Mouse (Mus musculus) gastrocnemius, adult 2 months (tissue): ENCODE data around the gene Lexm. TPM values are rescaled to one million over a fixed set of nuclear protein-coding genes. Genes with fewer than 3 reads are reported as not detected.

Experiments
- DNase-seq: peaks from one replicate; pipeline ENCODE4 v3.0.0; 2022
- H3K27ac ChIP-seq: fragments of 200-600 bp; 2 replicates; pipeline ENCODE4 v1.8.1; 2022; ENCODE audit warnings: mild to moderate bottlenecking
- H3K4me3 ChIP-seq: fragments of 200-600 bp; 2 replicates; pipeline ENCODE4 v1.8.1; 2022; ENCODE audit warnings: mild to moderate bottlenecking, moderate library complexity
- CTCF ChIP-seq: fragments of 200-600 bp; IDR thresholded peaks from 2 replicates; pipeline ENCODE4 v1.8.1; 2022; ENCODE audit warnings: antibody characterized with exemption, mild to moderate bottlenecking, moderate library complexity
- intact Hi-C: fragments of 180-260 bp; cut with DNase I; formaldehyde crosslinking; loops from one replicate; pipeline ENCODE4 v1.15.1; 2025
- total RNA-seq, 2 experiments: library from RNA; stranded (reverse); gene quantifications; 2 replicates each; pipeline ENCODE4 v1.2.3; 2021

The Lexm gene
- total RNA-seq, 2 experiments from 2014 or later = not detected

DNA sequence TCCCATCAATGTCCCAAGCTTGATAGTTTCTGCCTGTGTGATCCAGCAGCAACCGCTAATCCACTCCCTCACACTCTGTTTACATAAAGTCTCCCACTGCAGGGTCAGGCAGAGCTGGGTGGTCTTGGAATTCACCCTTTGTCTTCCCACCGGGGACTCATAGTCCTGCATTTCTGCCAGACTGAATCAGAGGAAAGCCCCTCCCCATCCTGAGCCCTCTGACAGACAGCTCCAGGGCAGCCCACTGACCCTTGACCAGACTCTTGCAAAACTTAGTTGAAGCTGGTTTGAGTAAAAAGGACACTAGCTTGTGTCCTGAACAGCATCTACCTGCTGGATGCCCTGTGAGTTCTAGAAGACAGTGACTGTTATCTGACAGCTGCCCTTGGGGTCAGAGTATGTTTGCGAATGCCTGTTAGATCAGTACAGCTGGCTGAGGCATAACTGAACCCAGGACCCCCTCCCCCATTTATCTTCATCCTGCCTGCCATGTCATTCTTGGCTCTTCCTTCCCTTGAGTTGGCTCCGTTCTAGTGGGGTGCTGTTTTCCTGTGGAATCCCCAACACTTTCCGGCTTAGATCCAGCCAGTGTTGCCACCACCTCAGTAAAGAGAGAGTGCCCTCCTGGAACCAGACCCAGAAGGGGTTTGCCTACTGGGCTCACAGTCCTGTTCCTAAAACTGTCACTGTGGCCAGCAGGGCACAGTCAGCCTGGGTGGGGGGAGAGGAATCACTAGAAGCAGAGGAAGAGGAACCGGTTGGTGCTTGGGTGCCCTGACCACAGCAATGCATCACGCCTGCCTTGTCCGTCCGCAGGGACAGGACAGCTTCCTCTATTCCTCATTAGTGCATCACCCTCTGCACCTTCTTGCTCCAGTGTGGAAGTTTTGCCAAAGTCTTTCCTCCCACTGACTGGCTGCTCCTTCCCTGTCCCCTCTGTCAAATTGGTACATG lies 53.9 kb downstream of the Lexm start:
- no peak for TF ChIP-seq CTCF
- Histone ChIP-seq H3K27ac (no peak overlapping the region), H3K4me3 (peak overlapping the region; percentile 89)
- intact Hi-C loops = no loop called here
- no peak for DNase-seq

DNA sequence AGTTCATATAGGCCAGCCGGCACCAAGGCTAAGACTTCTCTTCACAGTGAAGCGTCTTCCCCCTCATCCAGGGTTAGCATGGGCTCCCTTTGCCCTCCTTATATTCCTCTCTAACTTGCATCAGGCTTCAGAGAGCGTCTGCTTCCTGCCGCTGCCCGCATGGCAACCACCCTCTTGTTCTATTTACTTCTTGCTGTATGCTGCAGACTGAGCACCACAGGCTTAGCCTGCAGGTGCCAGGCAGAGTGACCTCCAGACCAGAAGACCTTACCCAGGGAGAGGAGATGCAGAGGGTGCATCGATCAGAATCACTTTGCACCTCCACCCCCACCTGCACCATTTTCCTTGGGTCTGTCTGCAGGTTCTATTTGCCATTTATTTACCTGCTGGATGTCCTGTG lies 55.0 kb downstream of the Lexm start:
- intact Hi-C loops = no loop called here

DNA sequence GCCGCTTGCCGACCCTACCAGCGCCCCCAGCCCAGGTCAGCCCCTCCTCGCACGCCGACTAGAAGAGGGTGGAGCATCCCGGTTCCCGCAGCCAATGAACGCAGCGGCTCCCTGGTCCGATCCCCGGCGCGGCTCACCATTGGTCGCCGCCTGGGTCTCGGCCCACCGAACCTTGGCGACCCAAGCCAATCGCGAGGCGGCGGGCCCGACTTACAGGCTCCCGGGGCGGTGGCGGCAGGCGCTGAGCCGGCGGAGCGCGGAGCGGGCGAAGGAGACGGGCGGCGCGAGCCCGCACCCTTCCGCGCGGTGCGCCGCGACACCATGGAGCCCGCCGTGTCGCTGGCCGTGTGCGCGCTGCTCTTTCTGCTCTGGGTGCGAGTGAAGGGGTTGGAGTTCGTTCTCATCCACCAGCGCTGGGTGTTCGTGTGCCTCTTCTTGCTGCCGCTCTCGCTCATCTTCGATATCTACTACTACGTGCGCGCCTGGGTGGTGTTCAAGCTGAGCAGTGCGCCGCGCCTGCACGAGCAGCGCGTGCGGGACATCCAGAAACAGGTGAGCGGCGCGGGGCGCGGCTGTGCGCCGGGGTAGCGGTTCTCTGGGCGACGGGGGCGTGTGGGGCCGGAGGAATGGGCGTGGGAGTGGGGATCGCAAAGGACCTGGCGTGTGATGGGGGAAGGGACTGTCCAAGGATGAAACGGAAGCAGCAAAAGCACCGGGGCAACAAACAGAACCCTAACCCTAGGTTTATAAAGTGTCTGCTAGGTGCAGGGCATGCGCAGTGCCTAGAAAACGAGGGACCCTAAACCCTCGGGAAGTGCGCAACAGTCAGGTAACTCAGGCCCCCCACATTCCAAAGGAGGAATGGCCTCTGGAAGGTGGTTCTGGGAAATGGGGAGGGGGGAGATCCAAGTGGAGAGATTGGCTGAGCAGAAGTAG lies 55.9 kb downstream of the Lexm start, which contains the start of gene Dhcr24:
Gene Dhcr24 (plus strand): TSS at position 193 of the 936 bp plus-strand sequence.
- peak; percentile 96 for DNase-seq
- TF ChIP-seq CTCF = no peak
- intact Hi-C loops = no loop called here
- H3K27ac ChIP-seq = peak within 1 kb of the TSS; percentile 75
- peak within 1 kb of the TSS; percentile 89 for H3K4me3 ChIP-seq

More for the DNA sequence above, 55.0 kb downstream of the Lexm start:
- no peak for TF ChIP-seq CTCF
- no peak overlapping the region for H3K27ac ChIP-seq
- peak overlapping the region; percentile 89 for H3K4me3 ChIP-seq
- no peak for DNase-seq

DNA sequence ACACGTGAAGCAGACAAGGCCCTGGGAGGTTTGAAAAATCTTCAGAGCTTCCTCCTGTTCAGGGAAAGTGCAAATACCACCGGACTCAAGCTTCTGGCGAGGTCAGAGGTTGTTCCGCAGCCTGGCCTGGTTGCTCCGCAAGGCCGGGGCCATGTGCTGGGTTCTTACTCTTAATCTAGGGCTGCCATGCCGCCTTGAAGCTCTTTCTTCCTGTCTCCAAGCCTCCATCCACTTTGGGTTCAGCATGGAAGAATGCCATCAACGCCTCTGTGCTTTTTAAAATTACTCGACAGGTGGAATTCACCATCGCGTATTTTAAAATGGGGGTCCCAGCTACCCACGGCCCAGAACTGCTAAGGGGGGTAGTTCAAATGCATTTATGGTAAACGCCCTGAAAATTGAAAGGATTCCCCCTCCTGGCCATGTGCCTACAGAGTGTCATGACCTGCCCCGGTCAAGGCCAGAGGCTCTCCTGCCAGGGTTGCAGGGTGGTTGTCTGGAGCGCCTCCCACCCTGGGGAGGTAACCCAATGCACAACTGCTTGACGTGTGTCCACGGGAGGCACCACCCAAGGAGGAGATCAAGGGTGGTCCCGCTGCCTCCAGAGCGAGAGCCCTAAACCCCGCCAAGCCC lies 56.7 kb downstream of the Lexm start:
- intact Hi-C loops = no loop called here
- no peak for TF ChIP-seq CTCF
- Histone ChIP-seq H3K27ac (peak overlapping the region; percentile 48), H3K4me3 (peak overlapping the region; percentile 89)
- no peak for DNase-seq

DNA sequence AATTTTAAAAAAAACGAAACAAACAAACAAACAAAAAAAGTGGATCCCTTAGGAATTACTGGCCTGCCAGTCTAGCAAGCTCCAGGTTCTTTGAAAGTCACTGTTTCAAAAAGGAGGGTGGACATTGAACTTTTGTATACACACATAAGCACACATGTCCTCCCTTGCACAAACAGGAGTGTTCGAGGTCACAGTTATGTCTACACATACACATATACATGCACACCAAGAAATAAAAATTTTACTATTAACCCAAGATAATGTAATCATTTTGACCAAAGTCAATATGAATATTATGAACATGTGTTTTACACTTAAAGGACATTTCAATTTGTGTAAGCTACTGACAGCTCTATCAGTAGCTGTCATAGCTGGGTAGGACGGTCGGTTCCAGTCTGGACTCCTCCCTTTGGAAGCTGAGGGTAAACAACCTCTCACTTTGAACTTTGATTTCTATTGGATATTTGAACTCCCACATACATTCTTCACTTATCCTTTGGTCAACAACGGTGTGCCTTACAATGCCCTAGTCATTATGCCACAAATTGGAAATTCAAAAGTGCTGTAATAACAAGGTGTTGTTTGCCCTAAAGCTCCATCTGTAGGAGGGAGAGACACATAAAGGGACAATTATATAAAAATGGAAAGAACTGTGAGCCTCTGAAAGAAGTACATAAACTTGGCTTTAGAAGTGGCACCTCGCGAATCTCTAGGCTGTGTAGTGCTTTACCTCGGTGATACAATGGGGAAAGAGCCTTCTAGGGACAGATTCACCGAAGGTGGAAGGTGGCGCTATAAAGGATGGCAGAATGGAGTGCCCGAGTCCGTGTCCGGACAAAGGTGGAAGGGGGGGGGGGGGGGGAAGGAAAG lies 57.5 kb downstream of the Lexm start:
- DNase-seq = no peak
- no peak overlapping the region; the same call in 1 of the 2 replicates for H3K4me3 ChIP-seq
- intact Hi-C loops = no loop called here
- no peak overlapping the region for H3K27ac ChIP-seq
- no peak for TF ChIP-seq CTCF

DNA sequence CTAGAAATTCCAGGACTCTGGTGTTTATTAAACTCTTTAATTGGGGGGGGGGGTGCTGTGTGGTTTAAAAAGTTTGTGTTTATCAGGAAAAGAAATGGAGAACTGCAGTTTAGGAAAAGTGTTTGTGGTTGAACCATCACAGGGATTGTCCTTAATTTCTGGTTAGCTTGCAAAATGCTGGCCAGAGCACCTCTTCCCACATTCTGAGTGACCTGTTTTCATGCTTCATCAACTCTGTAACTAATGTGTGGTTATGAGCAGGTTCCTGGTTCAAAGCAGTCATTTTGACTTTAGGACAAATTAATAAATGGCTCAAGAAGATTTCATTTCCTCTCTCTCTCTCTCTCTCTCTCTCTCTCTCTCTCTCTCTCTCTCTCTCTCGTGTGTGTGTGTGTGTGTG lies 59.1 kb downstream of the Lexm start:
- no peak for DNase-seq
- no peak overlapping the region for H3K27ac ChIP-seq
- H3K4me3 ChIP-seq = no peak overlapping the region
- no peak for TF ChIP-seq CTCF
- intact Hi-C loops = no loop called here

DNA sequence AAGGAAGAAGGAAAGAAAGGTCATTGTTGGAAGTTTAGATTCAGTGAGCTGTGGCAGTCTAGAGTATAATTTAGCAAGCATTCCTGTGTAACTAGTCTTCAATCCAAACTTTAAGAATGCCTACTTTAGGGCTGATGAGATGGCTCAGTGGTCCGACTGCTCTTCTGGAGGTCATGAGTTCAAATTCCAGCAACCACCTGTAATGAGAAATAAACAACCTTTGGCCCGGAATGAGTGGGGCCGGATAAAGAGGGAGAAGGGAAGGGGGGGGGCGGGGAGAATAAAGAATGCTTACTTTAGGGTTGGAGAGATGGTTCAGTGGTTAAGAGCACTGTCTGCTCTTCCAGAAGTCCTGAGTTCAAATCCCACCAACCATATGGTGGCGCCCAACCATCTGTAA lies 59.8 kb downstream of the Lexm start:
- Histone ChIP-seq H3K4me3 (no peak overlapping the region), H3K27ac (no peak overlapping the region)
- no peak for DNase-seq
- intact Hi-C loops = no loop called here
- no peak for TF ChIP-seq CTCF

DNA sequence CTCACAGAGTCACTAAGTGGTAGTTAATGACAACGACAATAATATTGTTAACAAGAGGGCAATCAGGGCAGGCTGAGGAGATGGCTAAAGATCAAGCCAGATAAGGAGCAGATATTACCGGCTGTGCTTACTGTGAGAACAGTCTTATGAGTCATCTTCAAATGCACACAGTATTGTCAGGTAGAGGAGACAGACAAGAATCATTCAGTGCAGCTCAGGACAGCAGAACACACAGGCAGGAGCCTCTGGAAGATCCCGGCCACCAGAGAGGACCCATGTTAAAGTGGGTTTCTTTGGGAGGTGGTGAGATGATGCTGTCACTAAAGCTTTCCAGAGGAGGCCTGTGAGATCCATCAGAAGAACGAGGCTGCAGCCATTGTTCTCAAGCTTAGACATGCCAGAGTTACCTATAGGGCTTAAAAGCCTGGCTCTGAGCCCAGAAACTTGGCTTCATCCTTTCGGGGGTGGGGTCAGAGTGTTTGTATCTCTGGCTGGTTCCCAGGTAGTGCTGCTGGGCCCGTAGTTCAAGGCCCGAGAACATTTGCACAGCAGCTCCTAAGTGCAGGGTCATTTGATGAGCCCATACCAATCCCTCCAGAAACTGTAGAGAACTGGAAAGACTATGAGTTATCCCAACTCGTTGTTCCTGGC lies 66.4 kb downstream of the Lexm start:
- no peak for TF ChIP-seq CTCF
- no peak for DNase-seq
- intact Hi-C loops = no loop called here

DNA sequence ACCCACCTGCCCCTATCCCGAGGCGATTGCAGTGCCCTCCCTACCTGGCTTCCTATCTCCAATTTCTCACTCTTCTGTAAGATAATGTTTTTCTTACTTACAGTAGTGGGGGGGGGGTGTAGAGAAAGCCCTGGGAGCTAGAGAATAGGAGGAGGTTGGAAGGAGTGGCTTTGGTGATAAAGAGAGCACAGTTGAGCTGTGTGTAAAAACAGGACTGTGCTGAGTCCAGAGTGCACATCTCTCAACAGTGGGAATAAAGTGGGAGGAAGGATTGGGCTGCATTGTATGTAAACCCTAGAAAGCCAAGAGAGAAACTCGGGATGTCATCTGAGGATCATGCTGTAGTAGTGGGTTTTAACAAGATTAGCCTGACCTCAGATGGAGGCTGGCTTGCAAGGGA lies 68.9 kb downstream of the Lexm start:
- intact Hi-C loops = no loop called here
- TF ChIP-seq CTCF = no peak
- no peak overlapping the region for H3K27ac ChIP-seq
- H3K4me3 ChIP-seq = no peak overlapping the region
- DNase-seq = no peak

More for the DNA sequence above, 66.4 kb downstream of the Lexm start:
- Histone ChIP-seq H3K4me3 (no peak overlapping the region), H3K27ac (no peak overlapping the region)

DNA sequence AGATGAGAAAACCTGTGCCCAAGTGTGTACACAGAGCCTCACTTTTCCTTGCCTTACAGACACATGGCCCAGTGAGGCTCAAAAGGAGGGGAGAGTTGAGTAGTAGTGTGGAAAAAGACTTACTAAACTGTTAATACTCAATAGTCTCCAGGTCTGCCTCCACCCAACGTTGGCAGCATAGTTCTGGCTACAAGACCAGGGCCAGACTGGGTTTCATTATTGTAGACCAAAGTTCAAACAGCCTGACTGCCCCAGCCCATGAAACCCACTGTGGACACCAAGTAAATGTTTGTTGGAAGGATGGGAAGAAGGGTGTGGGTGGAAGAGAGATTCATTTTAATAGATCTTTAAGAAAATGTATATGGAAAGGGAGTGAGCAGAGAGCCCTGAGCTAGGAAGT lies 70.1 kb downstream of the Lexm start:
- no peak overlapping the region for H3K4me3 ChIP-seq
- H3K27ac ChIP-seq = no peak overlapping the region
- no peak for TF ChIP-seq CTCF
- intact Hi-C loops = no loop called here
- no peak for DNase-seq

DNA sequence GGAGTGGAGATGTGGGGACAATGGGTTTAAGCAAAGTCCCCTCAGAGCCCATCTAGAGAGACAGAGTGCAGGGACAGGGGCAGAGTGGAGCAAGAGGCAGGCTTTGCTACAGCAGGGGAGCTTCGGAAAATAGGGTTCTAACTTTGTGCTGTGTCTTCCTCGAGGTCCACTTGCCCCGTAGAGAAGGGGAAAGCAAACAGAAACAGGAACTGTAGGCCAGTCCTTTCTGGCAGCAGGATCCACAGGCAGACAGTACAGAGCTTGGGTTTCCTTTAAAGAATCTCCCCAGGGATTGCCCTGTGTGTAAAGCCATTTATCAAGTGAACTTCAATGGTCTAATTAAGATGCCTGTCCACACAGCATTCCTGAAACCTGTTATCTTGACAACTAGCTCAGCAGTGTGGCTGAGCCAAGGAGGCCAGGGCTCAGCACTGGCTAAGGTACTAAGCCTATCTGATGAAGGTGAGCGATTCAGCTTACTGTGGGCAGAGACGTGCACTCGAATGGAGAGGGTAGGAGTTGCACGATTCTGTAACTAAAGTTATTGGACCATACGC lies 71.1 kb downstream of the Lexm start:
- no peak for TF ChIP-seq CTCF
- intact Hi-C loops = no loop called here
- H3K27ac ChIP-seq = no peak overlapping the region
- no peak overlapping the region for H3K4me3 ChIP-seq
- DNase-seq = no peak
